Mouse (Mus musculus): ENCODE measurements around the gene Prrxl1.

GRCm38 (mm10) chr14:32551854-32552253 is 47.4 kb upstream of the Prrxl1 start:
- TF ChIP-seq REST (IDR thresholded peaks at IDR 0.05; ENCODE audit: insufficient read depth, insufficient read length) = no peak
- no peak for TF ChIP-seq USF1 (IDR thresholded peaks at IDR 0.05; ENCODE audit: low read depth)
- no peak for TF ChIP-seq POLR2A (IDR thresholded peaks at IDR 0.05; ENCODE audit: insufficient read length, low read depth)
- TF ChIP-seq MAX (IDR thresholded peaks at IDR 0.05; ENCODE audit: low read depth) = no peak
- TF ChIP-seq TCF12 (IDR thresholded peaks at IDR 0.05; ENCODE audit: insufficient read depth, poor library complexity, severe bottlenecking) = no peak
- TF ChIP-seq E2F4 (IDR thresholded peaks at IDR 0.05; ENCODE audit: insufficient read depth) = no peak
- no peak for TF ChIP-seq POLR2AphosphoS2 (IDR thresholded peaks at IDR 0.05; ENCODE audit: insufficient read length, low read depth)
- no peak for TF ChIP-seq TCF3 (IDR thresholded peaks at IDR 0.05; ENCODE audit: insufficient read length, low read depth)
- TF ChIP-seq SRF (IDR thresholded peaks at IDR 0.05; ENCODE audit: control insufficient read depth, insufficient read length, low read depth) = no peak
- TF ChIP-seq MYOG (IDR thresholded peaks at IDR 0.05; ENCODE audit: control insufficient read depth in 1 of 3, insufficient read depth in 1 of 3, insufficient read length in 2 of 3, low read depth in 2 of 3) = no peak
- TF ChIP-seq MYOD1 (IDR thresholded peaks at IDR 0.05; ENCODE audit: control insufficient read depth in 1 of 3, insufficient read length in 2 of 3, low read depth in 2 of 3) = no peak
